Mouse (Mus musculus): Measurements from ENCODE around the gene Cyp2f2.

- TF ChIP-seq CTCF (conservative IDR thresholded peaks at IDR 0.05; ENCODE audit: insufficient read depth, insufficient read length, low read depth, low read length) (no peak), POLR2A (IDR thresholded peaks at IDR 0.05; ENCODE audit: low read depth, low read length) (no peak)
Measured at GRCm38 (mm10) chr7:27104882-27105281, 14.8 kb upstream of the Cyp2f2 start.
